Mouse (Mus musculus) C2C12 (cell line): Measurements from ENCODE around the gene Lrch1. TPM values are rescaled to one million over a fixed set of nuclear protein-coding genes. Genes with fewer than 3 reads are reported as not detected.

Source experiments
- H3K27me3 ChIP-seq: one replicate; pipeline ENCODE4 v1.6.1; 2011; ENCODE audit not compliant: control insufficient read depth, insufficient read depth, insufficient read length
- H3K36me3 ChIP-seq: one replicate; pipeline ENCODE4 v1.6.1; 2011; ENCODE audit not compliant: control insufficient read depth, insufficient read depth
- H3K4me3 ChIP-seq: one replicate; pipeline ENCODE4 v1.5.1; 2011; ENCODE audit warnings: mild to moderate bottlenecking, control low read depth; ENCODE audit not compliant: poor library complexity, insufficient read depth, severe bottlenecking
- H3K79me2 ChIP-seq: one replicate; pipeline ENCODE4 v1.6.1; 2011; ENCODE audit not compliant: control insufficient read depth, insufficient read depth
- H3K79me3 ChIP-seq: one replicate; pipeline ENCODE4 v1.6.1; 2011; ENCODE audit warnings: low read depth, control low read depth
- H3ac ChIP-seq: one replicate; pipeline ENCODE3; 2011; ENCODE audit warnings: low read depth; ENCODE audit not compliant: control insufficient read depth, insufficient read length
- CEBPB ChIP-seq: IDR thresholded peaks from one replicate; pipeline ENCODE4 v1.6.1; 2011; ENCODE audit warnings: low read depth, mild to moderate bottlenecking, control low read depth, moderate library complexity
- CTCF ChIP-seq: IDR thresholded peaks from one replicate; pipeline ENCODE4 v1.5.1; 2011; ENCODE audit not compliant: control insufficient read depth, insufficient read depth, insufficient read length
- FOSL1 ChIP-seq: IDR thresholded peaks from one replicate; pipeline ENCODE4 v1.8.0; 2011; ENCODE audit warnings: mild to moderate bottlenecking, low read length; ENCODE audit not compliant: poor library complexity, insufficient read depth, severe bottlenecking
- MAX ChIP-seq: IDR thresholded peaks from one replicate; pipeline ENCODE4 v1.6.1; 2011; ENCODE audit warnings: mild to moderate bottlenecking, control low read depth
- MYOD1 ChIP-seq: IDR thresholded peaks from one replicate; pipeline ENCODE4 v1.6.1; 2011; ENCODE audit warnings: low read depth; ENCODE audit not compliant: control insufficient read depth, insufficient read length
- MYOG ChIP-seq: IDR thresholded peaks from one replicate; pipeline ENCODE4 v1.6.1; 2011; ENCODE audit not compliant: control insufficient read depth, insufficient read length; ENCODE audit errors: extremely low read depth
- USF1 ChIP-seq: IDR thresholded peaks from one replicate; pipeline ENCODE4 v1.6.1; 2011; ENCODE audit warnings: low read depth, mild to moderate bottlenecking, control low read depth, moderate library complexity
- polyA plus RNA-seq: library from polyadenylated mRNA; unstranded; fragments of >200 nt; fragmentation: generic; extraction: Trizol; gene quantifications from one replicate; pipeline ENCODE4 v1.2.1, GENCODE M21; 2012; ENCODE audit warnings: missing spikeins

Lrch1 gene
- polyA plus RNA-seq, 1 experiment: 5.0 TPM

GRCm38 (mm10) chr14:74886453-74886852, 61.2 kb downstream of the Lrch1 start:
- Histone ChIP-seq H3K79me2 (peaks cover 11% of the 10 kb centered on the region), H3K27me3 (no peaks in the 10 kb centered on the region), H3K4me3 (no peak overlapping the region), H3ac (no peak overlapping the region), H3K79me3 (peaks cover 1% of the 10 kb centered on the region), H3K36me3 (no peaks in the 10 kb centered on the region)
- no peak for TF ChIP-seq MYOD1
- no peak for TF ChIP-seq CEBPB

DNA sequence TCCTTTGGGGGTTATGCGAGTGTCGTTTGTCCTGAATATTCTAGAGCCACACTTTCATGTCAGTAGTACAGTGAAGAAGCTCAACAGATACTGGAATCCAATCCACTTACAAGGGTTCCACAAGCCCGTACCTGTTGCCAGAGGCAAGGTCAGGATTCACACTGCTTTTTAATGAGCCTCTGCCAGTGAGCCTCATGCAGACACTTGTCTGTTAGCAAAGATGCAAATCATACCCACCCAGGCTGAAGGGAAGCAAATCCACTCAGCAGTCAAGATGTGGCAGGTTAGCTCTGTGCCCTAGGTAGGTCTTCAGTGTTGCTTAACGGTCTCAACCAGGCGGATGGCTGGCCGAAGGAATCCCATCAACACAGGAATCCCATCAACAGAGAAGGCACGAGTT, 62.8 kb downstream of the Lrch1 start:
- Histone ChIP-seq H3K79me3 (peaks cover 1% of the 10 kb centered on the region), H3ac (no peak overlapping the region), H3K27me3 (no peaks in the 10 kb centered on the region), H3K36me3 (no peaks in the 10 kb centered on the region), H3K79me2 (peaks cover 15% of the 10 kb centered on the region), H3K4me3 (no peak overlapping the region)
- TF ChIP-seq CTCF (no peak), CEBPB (no peak), MYOG (no peak), FOSL1 (no peak), MAX (no peak), MYOD1 (no peak), USF1 (no peak)

- H3K79me2 ChIP-seq: peaks cover 15% of the 10 kb centered on the region
- peaks cover 1% of the 10 kb centered on the region for H3K79me3 ChIP-seq
- TF ChIP-seq MYOD1 (peak; percentile 65), CEBPB (no peak)
Observed at GRCm38 (mm10) chr14:74884024-74884680, 63.5 kb downstream of the Lrch1 start.

DNA sequence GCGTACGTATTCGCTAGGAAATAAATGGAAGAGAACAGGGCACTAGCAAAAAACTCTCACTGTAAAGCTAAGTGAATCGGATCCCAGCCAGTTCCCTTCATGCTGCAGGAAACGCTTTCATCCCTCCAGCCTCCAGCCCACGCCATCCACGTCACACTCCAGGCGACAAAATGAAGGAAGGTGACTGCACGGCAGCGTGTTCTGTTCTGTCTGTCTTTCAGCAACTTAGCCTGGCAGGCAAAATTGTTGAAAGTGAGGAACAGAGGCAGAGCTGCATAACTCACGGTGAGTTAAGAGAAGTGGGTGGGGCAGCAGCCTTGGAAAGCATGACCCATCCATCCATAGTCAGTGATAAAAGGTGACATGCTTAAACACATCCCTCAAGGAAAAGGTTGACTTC, 64.5 kb downstream of the Lrch1 start:
- Histone ChIP-seq H3K36me3 (no peaks in the 10 kb centered on the region), H3K79me2 (peaks cover 15% of the 10 kb centered on the region), H3K4me3 (no peak overlapping the region), H3K79me3 (peaks cover 1% of the 10 kb centered on the region), H3ac (peak overlapping the region; percentile 48), H3K27me3 (no peaks in the 10 kb centered on the region)
- TF ChIP-seq MAX (no peak), MYOD1 (no peak), CTCF (no peak), USF1 (no peak), MYOG (no peak), FOSL1 (no peak), CEBPB (no peak)

More at GRCm38 (mm10) chr14:74884024-74884680, 63.5 kb downstream of the Lrch1 start:
- H3K27me3 ChIP-seq: no peaks in the 10 kb centered on the region
- no peaks in the 10 kb centered on the region for H3K36me3 ChIP-seq
- no peak overlapping the region for H3K4me3 ChIP-seq
- H3ac ChIP-seq: no peak overlapping the region

DNA sequence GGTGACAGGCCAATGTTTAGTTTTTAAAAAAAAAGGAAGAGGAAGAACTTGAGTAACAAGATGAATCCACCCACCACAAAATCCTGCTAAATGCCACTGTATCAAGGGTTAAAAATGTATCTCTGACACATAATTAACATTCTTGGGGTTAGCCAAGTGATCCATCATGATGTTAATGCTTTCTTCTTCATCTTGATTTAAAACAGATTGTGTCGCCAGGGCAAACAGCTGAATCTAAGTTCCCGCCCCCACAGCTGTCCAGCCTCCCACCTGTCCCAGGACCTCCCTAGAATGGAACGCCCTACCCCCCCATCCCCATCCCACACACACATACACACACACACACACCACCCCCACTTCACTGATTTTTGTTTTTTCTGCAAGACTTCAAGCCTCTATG, 64.9 kb downstream of the Lrch1 start:
- Histone ChIP-seq H3K36me3 (no peaks in the 10 kb centered on the region), H3K79me2 (peaks cover 15% of the 10 kb centered on the region), H3ac (no peak overlapping the region), H3K27me3 (no peaks in the 10 kb centered on the region), H3K79me3 (peaks cover 1% of the 10 kb centered on the region), H3K4me3 (no peak overlapping the region)
- peak; percentile 95 for TF ChIP-seq MYOD1
- no peak for TF ChIP-seq CEBPB
- no peak for TF ChIP-seq FOSL1

GRCm38 (mm10) chr14:74880868-74881267, 66.8 kb downstream of the Lrch1 start:
- Histone ChIP-seq H3K27me3 (no peaks in the 10 kb centered on the region), H3K4me3 (no peak overlapping the region), H3ac (no peak overlapping the region), H3K79me3 (peaks cover 1% of the 10 kb centered on the region), H3K36me3 (no peaks in the 10 kb centered on the region), H3K79me2 (peaks cover 15% of the 10 kb centered on the region)
- TF ChIP-seq MYOG: no peak
- no peak for TF ChIP-seq MYOD1
- no peak for TF ChIP-seq CTCF
- no peak for TF ChIP-seq MAX
- TF ChIP-seq CEBPB: no peak
- TF ChIP-seq FOSL1: no peak
- TF ChIP-seq USF1: no peak
